Mouse (Mus musculus) bone marrow, adult 2 months (tissue): ENCODE results near the gene Cd247.

Source experiments
- CTCF ChIP-seq: fragments of 200-500 bp; IDR thresholded peaks from 2 replicates; pipeline ENCODE4 v1.5.1; 2011; ENCODE audit warnings: low read length, control low read depth; ENCODE audit not compliant: control insufficient read depth, insufficient read depth
- POLR2A ChIP-seq: fragments of 200-500 bp; IDR thresholded peaks from 2 replicates; pipeline ENCODE4 v1.6.1; 2011; ENCODE audit warnings: low read depth, mild to moderate bottlenecking, control low read depth, low read length, borderline replicate concordance; ENCODE audit not compliant: control insufficient read depth

GRCm38 (mm10) chr1:165866630-165867280 lies 78.3 kb downstream of the Cd247 start:
- TF ChIP-seq POLR2A (no peak), CTCF (no peak)
